Mouse (Mus musculus) hindbrain, embryonic 16.5 days (tissue): ENCODE results near the gene Gli3. TPM values are rescaled to one million over a fixed set of nuclear protein-coding genes. Genes with fewer than 3 reads are reported as not detected.

ENCODE experiments used
- ATAC-seq: fragments of 200-750 bp; cut with Nextera tagmentation; 2 replicates; pipeline ENCODE4 v1.8.0; 2017; ENCODE audit warnings: moderate TSS enrichment, moderate library complexity
- H3K27ac ChIP-seq: fragments of 300-500 bp; sonication (generic); 2 replicates; pipeline ENCODE4 v1.5.1; 2014; ENCODE audit warnings: low read depth, mild to moderate bottlenecking, control low read depth, low read length, moderate library complexity
- H3K27me3 ChIP-seq: fragments of 300-500 bp; sonication (generic); replicated peaks from 2 replicates; pipeline ENCODE4 v1.6.1; 2014; ENCODE audit warnings: low read length; ENCODE audit not compliant: control insufficient read depth, insufficient read depth
- H3K36me3 ChIP-seq: fragments of 300-500 bp; sonication (generic); 2 replicates; pipeline ENCODE4 v1.6.1; 2014; ENCODE audit warnings: mild to moderate bottlenecking, low read length, moderate library complexity, mixed read lengths; ENCODE audit not compliant: control insufficient read depth, insufficient read depth
- H3K4me1 ChIP-seq: fragments of 300-500 bp; sonication (generic); 2 replicates; pipeline ENCODE4 v1.6.1; 2014; ENCODE audit warnings: low read depth, low read length; ENCODE audit not compliant: control insufficient read depth, insufficient read depth
- H3K4me2 ChIP-seq: fragments of 300-500 bp; sonication (generic); 2 replicates; pipeline ENCODE4 v1.6.1; 2014; ENCODE audit warnings: mild to moderate bottlenecking, low read length, control low read depth, moderate library complexity
- H3K4me3 ChIP-seq: fragments of 300-500 bp; sonication (generic); 2 replicates; pipeline ENCODE4 v1.5.1; 2014; ENCODE audit warnings: mild to moderate bottlenecking, low read length, control low read depth, moderate library complexity
- H3K9ac ChIP-seq: fragments of 300-500 bp; sonication (generic); 2 replicates; pipeline ENCODE4 v1.6.1; 2014; ENCODE audit warnings: low read depth, mild to moderate bottlenecking, control low read depth, low read length, moderate library complexity
- H3K9me3 ChIP-seq: fragments of 300-500 bp; sonication (generic); 2 replicates; pipeline ENCODE4 v1.6.1; 2014; ENCODE audit warnings: mild to moderate bottlenecking, low read length, moderate library complexity; ENCODE audit not compliant: control insufficient read depth
- WGBS: fragments of 180-500 bp; shearing (Covaris S2); extraction: QIAGEN DNeasy Blood & Tissue Kit; methylation state at CpG from one replicate; pipeline ENCODE4 v1.1.7; 2014; 5-methylcytosine and 5-hydroxymethylcytosine counted together
- polyA plus RNA-seq: library from polyadenylated mRNA; unstranded; fragments of >200 nt; fragmentation: Nextera tagmentation; extraction: Ambion mirVana; gene quantifications from 2 replicates; pipeline ENCODE4 v1.2.1, GENCODE M21; 2015

The Gli3 gene
- polyA plus RNA-seq, 1 experiment from 2014 or later = 2.9 TPM

DNA sequence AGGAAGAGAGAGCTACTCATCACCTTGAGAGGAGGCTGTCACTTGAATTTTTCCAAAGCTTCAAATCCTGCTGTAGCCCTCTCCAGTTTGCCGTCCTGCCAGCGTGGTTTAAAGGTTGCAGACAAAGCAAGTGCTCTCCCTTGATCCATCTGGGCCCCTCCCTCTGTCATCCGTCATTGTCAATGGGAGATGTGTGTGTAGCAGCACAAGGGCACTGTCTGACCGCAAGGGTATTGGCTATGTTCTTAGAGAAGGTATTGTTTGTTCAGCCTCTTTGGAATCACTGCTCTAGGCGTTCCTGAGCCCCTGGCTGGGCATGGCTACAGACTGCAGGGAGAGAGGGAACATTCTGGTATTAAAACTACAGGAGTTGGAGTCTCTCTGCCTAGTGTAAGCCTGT lies 79.0 kb downstream of the Gli3 start:
- 12% methylated on average over 5 of the region's 5 CpGs for WGBS
- no peak overlapping the region for H3K9ac ChIP-seq
- H3K4me3 ChIP-seq = no peak overlapping the region
- no peaks in the 10 kb centered on the region for H3K9me3 ChIP-seq
- ATAC-seq = peak; percentile 40
- H3K4me1 ChIP-seq = peaks cover 32% of the 10 kb centered on the region
- no peaks in the 10 kb centered on the region for H3K36me3 ChIP-seq
- H3K27me3 ChIP-seq = no peaks in the 10 kb centered on the region
- no peak overlapping the region for H3K4me2 ChIP-seq
- no peak overlapping the region for H3K27ac ChIP-seq

DNA sequence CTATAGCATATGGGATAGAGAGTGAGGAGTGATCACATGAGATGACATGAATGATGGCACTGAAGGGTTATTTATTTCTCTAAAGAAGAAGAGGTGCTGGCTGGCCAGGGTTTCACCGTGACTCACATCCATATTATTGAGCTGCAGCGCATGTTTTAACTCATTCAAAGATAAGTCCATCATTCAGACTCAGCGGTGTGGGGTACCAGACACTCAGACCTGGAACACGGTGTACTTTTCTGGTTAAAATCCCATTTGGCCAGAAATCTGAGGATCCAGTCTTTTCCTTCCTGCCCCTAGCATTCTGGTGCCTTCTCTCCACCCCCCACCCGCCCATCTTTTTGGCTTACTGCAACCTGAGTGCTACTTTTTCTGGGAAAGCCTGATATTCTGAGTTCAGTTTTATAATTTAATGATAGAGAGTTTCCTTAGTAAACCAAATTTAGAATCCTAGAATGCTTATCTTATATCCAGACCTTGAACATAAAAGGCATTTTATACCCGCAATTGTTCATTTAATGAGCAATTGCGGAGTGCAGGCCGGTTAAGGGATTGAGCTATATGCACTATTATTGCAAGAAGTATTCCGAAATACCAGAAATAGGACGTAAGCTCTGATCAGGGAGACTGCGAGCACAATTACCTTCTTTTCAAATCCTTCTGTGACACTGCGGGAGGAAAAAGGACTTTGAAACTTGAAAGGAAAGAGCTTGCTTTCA lies 80.3 kb downstream of the Gli3 start:
- no peaks in the 10 kb centered on the region for H3K27me3 ChIP-seq
- H3K4me3 ChIP-seq = no peak overlapping the region
- H3K9ac ChIP-seq = no peak overlapping the region
- WGBS = 27% methylated on average over 12 of the region's 12 CpGs
- no peak overlapping the region for H3K4me2 ChIP-seq
- H3K9me3 ChIP-seq = no peaks in the 10 kb centered on the region
- peaks cover 29% of the 10 kb centered on the region for H3K4me1 ChIP-seq
- no peak for ATAC-seq
- H3K27ac ChIP-seq = no peak overlapping the region
- H3K36me3 ChIP-seq = no peaks in the 10 kb centered on the region

DNA sequence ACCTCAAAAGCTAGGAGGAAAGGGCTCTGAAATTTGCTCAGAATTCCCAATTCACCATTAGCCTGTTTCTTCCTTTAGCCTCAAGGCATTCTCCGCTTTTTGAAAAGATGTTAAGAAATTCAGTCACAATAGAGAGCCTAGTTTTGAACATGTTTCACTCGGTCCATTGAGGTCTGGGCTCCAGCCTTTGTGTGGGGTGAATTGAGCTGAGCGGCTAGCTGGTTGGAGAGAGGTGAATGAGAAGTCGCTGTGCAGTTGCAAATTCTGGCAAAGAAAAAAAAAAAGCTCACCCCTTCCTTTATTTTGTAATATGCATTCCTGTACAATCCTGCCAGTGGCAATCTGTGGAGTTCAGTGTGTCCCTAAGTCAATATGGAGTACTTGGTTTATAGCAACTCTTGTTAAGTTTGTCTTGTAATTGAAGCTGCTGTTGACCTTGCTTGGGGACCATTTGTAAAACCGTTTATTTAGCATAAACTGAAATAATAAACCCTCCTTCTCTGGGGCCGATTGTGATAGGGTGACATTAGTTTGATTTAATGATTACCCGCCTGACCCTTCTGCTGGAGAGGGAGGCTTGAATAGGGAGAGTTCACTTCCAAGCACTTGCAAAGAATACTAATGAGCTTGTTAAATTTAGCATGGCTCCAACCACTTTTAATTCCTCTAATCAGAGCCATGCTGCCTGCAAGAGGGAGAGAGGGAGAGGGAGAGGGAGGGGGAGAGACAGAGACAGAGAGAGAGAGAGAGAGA lies 81.0 kb downstream of the Gli3 start:
- no peaks in the 10 kb centered on the region for H3K36me3 ChIP-seq
- H3K9ac ChIP-seq = no peak overlapping the region
- H3K9me3 ChIP-seq = no peaks in the 10 kb centered on the region
- H3K27me3 ChIP-seq = no peaks in the 10 kb centered on the region
- no peak overlapping the region for H3K27ac ChIP-seq
- WGBS = 21% methylated on average over 7 of the region's 7 CpGs
- no peak overlapping the region for H3K4me2 ChIP-seq
- ATAC-seq = peak; percentile 76
- H3K4me3 ChIP-seq = no peak overlapping the region
- H3K4me1 ChIP-seq = peaks cover 29% of the 10 kb centered on the region

DNA sequence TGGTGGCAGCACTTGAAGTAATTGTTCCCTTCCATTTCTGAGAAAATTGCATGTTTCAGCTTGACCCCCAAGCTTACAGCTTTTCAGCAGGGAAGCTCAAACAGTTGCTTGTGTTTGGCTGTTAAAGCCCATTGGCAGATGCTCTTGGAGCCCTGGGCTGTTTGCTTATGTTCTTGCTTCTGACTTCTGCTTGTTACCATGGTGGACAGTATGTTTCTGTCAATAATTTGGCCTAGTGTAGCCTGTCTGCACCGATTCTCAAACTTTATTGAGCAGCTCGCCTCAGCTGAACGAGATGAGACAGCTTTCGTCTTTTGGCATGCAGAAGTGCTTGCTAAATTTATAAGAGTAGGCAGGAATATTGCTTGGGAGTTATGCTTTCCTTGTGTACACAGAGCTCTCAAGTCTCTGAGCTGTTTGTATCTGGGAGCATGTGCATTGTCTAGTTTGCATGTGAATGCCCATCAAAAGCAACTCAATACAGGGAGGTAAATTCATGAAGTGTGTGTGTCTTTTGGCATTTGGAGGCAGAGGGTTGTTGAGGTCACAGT lies 82.4 kb downstream of the Gli3 start:
- WGBS = 20% methylated on average over 4 of the region's 4 CpGs
- H3K9ac ChIP-seq = no peak overlapping the region
- peak overlapping the region; percentile 54; the same call in 1 of the 2 replicates for H3K27ac ChIP-seq
- no peaks in the 10 kb centered on the region for H3K9me3 ChIP-seq
- H3K36me3 ChIP-seq = no peaks in the 10 kb centered on the region
- ATAC-seq = 0 out of 2 replicates have a peak, but pooled peaks have one; percentile 44
- peaks cover 29% of the 10 kb centered on the region for H3K4me1 ChIP-seq
- no peaks in the 10 kb centered on the region for H3K27me3 ChIP-seq
- no peak overlapping the region for H3K4me2 ChIP-seq
- no peak overlapping the region for H3K4me3 ChIP-seq

DNA sequence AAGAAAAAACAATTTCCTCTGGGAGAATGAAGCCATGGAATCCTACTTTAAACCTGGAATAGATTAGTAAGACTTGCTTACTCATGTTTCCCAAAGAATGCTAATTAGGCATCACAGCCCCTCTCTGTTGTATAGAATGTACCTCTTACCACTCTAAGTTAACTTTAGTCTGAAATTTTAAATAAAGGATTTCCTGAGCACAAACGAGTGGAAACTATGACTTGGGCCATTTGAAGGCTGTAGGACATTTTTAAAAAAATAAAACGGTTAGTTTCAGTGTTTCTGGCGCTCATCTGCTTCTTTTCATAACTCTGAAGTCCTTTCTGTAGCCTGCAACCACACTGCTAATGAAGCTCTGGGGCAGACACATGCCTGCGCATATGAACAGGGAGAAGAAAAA lies 83.2 kb downstream of the Gli3 start:
- H3K36me3 ChIP-seq = no peaks in the 10 kb centered on the region
- ATAC-seq = no peak
- no peak overlapping the region for H3K4me2 ChIP-seq
- no peak overlapping the region for H3K4me3 ChIP-seq
- WGBS = 64% methylated on average over 4 of the region's 4 CpGs
- no peak overlapping the region for H3K27ac ChIP-seq
- peaks cover 29% of the 10 kb centered on the region for H3K4me1 ChIP-seq
- no peaks in the 10 kb centered on the region for H3K9me3 ChIP-seq
- H3K27me3 ChIP-seq = no peaks in the 10 kb centered on the region
- H3K9ac ChIP-seq = no peak overlapping the region

DNA sequence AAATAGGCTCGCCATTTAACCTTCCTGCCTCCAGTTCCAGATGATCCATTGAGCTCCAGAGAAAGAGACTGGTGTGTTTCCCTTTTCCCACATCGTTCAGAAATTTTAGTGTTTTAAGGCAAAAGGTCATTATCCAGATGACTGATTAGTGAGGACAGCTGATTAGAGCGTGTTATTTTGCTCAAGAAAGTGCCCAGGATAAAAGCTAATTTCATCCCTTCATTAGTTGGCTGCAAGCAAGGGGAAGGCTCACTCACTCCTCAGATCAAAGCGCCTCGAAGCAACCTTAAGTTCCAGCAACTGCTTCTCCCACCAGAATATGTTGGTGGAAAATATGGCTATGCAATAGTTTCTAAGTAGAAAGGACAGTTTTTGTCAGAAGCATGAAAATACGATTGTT lies 86.4 kb downstream of the Gli3 start:
- Histone ChIP-seq H3K9me3 (no peaks in the 10 kb centered on the region), H3K4me2 (no peak overlapping the region), H3K27ac (no peak overlapping the region), H3K27me3 (no peaks in the 10 kb centered on the region), H3K4me3 (no peak overlapping the region), H3K9ac (no peak overlapping the region), H3K36me3 (no peaks in the 10 kb centered on the region), H3K4me1 (peaks cover 7% of the 10 kb centered on the region; the same call in 1 of the 2 replicates)
- ATAC-seq = no peak
- 53% methylated on average over 6 of the region's 6 CpGs for whole genome bisulfite sequencing

DNA sequence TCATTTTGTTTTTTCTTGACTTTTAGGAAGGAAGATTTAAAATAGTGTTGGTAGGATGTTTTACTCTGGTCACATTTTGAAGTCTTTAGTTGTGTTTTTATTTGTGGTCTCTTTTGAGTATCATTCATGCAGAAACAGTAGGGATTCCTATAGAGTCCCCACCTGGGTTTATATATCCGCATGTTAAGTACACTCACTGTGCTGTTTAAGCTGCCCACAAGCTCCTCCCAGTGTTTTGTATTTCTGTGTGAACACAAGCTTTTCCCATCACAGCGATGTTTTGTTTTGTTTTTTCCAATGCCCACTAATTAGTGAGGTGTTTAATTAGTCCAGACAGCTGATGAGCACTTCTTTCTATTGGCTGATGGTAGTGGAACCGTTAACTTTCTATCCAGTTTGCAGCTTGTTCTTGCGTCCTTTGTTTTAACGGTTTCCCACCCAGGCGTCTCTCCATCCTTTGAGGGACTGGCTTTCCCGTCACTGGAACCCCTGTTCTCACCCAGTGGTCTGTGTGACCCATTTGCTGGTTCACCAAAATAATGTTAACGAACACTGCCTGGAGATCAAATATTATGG lies 87.1 kb downstream of the Gli3 start:
- H3K27me3 ChIP-seq = no peaks in the 10 kb centered on the region
- H3K9ac ChIP-seq = no peak overlapping the region
- no peaks in the 10 kb centered on the region for H3K9me3 ChIP-seq
- no peak overlapping the region for H3K4me3 ChIP-seq
- ATAC-seq = no peak
- 51% methylated on average over 8 of the region's 8 CpGs for WGBS
- no peaks in the 10 kb centered on the region for H3K36me3 ChIP-seq
- H3K27ac ChIP-seq = no peak overlapping the region
- H3K4me2 ChIP-seq = no peak overlapping the region
- H3K4me1 ChIP-seq = peaks cover under 1% of the 10 kb centered on the region; the same call in 1 of the 2 replicates

DNA sequence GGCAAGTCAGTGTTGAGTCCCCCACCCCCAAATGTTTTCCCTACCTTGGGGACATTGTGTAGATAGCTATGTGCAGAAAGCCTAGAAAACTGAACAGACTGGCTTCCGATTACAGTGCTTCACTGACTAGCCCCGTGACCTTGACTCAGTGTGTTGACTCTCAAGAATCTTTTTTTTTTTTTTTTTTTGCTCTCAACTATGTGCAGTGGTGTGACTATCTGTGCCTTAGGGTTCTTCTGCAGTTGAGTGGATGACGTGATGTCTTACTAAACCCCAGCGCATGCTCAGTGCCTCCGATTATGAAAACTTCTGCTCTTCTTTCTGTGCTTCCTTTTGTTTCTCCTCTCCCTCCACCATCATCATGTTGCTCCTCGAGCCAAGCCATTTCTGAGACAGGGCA lies 87.7 kb downstream of the Gli3 start:
- Histone ChIP-seq H3K27ac (no peak overlapping the region), H3K9ac (no peak overlapping the region), H3K36me3 (no peaks in the 10 kb centered on the region), H3K9me3 (no peaks in the 10 kb centered on the region), H3K27me3 (no peaks in the 10 kb centered on the region), H3K4me2 (no peak overlapping the region), H3K4me1 (no peaks in the 10 kb centered on the region), H3K4me3 (no peak overlapping the region)
- 67% methylated on average over 6 of the region's 6 CpGs for WGBS
- no peak for ATAC-seq

DNA sequence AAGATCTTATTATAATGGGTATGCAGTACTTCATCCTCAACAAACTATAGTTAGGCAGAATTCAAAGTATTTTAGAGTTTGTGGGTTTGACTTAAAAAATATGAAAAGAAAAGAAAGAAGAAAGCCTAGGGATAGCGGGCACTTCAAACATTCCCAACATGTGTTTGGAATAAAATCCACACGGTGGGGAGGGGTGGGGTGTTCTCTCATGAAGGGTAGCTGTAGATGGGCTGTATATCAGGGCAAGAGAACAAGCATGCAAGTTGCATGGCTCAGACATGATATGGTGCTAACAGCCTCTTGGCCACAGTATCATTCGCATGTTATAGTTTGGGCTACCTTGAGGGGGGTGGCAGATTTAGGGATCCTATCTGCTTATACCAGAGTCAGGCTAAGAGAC lies 89.0 kb downstream of the Gli3 start:
- Histone ChIP-seq H3K27me3 (no peaks in the 10 kb centered on the region), H3K9ac (no peak overlapping the region), H3K4me1 (no peaks in the 10 kb centered on the region), H3K4me2 (no peak overlapping the region), H3K36me3 (no peaks in the 10 kb centered on the region), H3K27ac (no peak overlapping the region), H3K4me3 (no peak overlapping the region), H3K9me3 (no peaks in the 10 kb centered on the region)
- ATAC-seq = no peak
- WGBS = 83% methylated on average over 3 of the region's 3 CpGs
